Mouse (Mus musculus) limb, embryonic 11.5 days (tissue): ENCODE measurements around the gene Palb2. TPM values are rescaled to one million over a fixed set of nuclear protein-coding genes. Genes with fewer than 3 reads are reported as not detected.

Experiments used
- ATAC-seq: fragments of 200-750 bp; cut with Nextera tagmentation; 2 replicates; pipeline ENCODE4 v1.8.0; 2017; ENCODE audit warnings: low read depth; ENCODE audit not compliant: insufficient number of reproducible peaks, low FRiP score, low TSS enrichment
- DNase-seq: peaks from one replicate; pipeline ENCODE4 v3.0.0-alpha.2; 2015; ENCODE audit warnings: low spot score
- H3K27ac ChIP-seq: fragments of 300-500 bp; sonication (generic); replicated peaks from 2 replicates; pipeline ENCODE4 v1.5.1; 2014; ENCODE audit warnings: low read depth, mild to moderate bottlenecking, low read length
- H3K27me3 ChIP-seq: fragments of 300-500 bp; sonication (generic); 2 replicates; pipeline ENCODE4 v1.6.1; 2014; ENCODE audit warnings: mild to moderate bottlenecking, low read length, mixed read lengths; ENCODE audit not compliant: control insufficient read depth, insufficient read depth
- H3K36me3 ChIP-seq: fragments of 300-500 bp; sonication (generic); 2 replicates; pipeline ENCODE4 v1.6.1; 2014; ENCODE audit warnings: mild to moderate bottlenecking, low read length, moderate library complexity, mixed read lengths; ENCODE audit not compliant: control insufficient read depth, insufficient read depth
- H3K4me1 ChIP-seq: fragments of 300-500 bp; sonication (generic); 2 replicates; pipeline ENCODE4 v1.6.1; 2014; ENCODE audit warnings: low read length, mixed read lengths; ENCODE audit not compliant: control insufficient read depth, insufficient read depth
- H3K4me2 ChIP-seq: fragments of 300-500 bp; sonication (generic); 2 replicates; pipeline ENCODE4 v1.6.1; 2014; ENCODE audit warnings: low read depth, mild to moderate bottlenecking, moderate library complexity; ENCODE audit not compliant: severe bottlenecking
- H3K4me3 ChIP-seq: fragments of 300-500 bp; sonication (generic); 2 replicates; pipeline ENCODE4 v1.5.1; 2014; ENCODE audit warnings: low read depth, low read length
- H3K9ac ChIP-seq: fragments of 300-500 bp; sonication (generic); 2 replicates; pipeline ENCODE4 v1.6.1; 2014; ENCODE audit warnings: mild to moderate bottlenecking, low read length
- H3K9me3 ChIP-seq: fragments of 300-500 bp; sonication (generic); 2 replicates; pipeline ENCODE4 v1.6.1; 2016; ENCODE audit warnings: low read length; ENCODE audit not compliant: control insufficient read depth
- WGBS: fragments of 180-500 bp; shearing (Covaris S2); extraction: QIAGEN DNeasy Blood & Tissue Kit; methylation state at CpG from one replicate; pipeline ENCODE4 v1.1.7; 2014; 5-methylcytosine and 5-hydroxymethylcytosine counted together
- polyA plus RNA-seq: library from polyadenylated mRNA; unstranded; fragments of >200 nt; fragmentation: Nextera tagmentation; extraction: Ambion mirVana; gene quantifications from 2 replicates; pipeline ENCODE4 v1.2.1, GENCODE M21; 2014

Palb2 gene
- polyA plus RNA-seq = 24.9 and 25.0 TPM in 2 replicates

DNA sequence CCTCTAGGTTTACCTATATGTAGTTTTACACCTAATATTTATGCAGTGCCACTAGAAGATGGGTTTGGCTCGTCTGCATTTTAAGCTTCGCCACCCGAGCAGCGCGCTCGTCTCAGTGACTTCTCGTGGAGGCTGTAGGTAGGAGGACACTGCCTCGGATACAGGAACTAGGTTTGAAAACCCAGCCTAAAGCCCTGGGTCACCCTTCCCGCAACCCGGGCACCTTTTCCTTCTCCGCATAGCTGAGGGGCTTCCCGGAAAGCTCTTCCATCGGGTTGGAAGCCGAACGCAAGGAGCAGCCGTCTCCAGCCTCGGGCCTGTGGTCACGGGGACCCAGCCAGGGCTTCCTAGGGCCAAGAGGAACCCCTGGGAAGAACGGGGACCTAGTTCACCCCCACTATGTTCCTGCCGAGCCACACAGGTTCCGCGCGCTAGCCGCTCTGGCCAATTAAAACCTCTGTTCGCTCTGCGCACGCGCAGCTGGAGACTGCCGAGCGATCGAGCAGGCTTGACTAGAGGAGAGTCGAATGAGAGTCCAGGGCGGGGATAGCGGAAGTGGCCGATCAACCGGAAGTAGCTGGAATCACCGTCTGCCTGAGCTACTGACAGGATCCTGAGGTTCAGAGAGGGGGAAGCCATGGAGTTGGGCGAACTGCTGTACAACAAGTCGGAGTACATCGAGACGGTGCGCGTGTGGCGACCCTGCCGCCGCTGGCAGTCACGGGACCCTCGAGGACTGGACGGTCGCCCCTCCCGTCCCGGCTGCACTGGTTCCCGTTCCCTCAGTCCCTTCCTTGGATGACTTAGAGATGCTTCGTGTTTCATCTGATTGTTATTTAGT is at the start of gene Palb2, which contains the start of gene Dctn5:
TSS of gene Palb2 (minus strand) at position 489 of the 841 bp plus-strand sequence.
TSS of gene Dctn5 (plus strand) at position 545 of the 841 bp plus-strand sequence.
- Histone ChIP-seq H3K4me3 (peak within 1 kb of the TSS; percentile 81), H3K27me3 (no peaks in the 10 kb centered on the region), H3K36me3 (peaks cover 7% of the 10 kb centered on the region; the same call in 1 of the 2 replicates), H3K4me2 (peak within 1 kb of the TSS; percentile 57), H3K9ac (peak within 1 kb of the TSS; percentile 89), H3K9me3 (no peaks in the 10 kb centered on the region), H3K4me1 (no peaks in the 10 kb centered on the region), H3K27ac (no peak within 1 kb of the TSS)
- DNase-seq (peak; percentile 98), ATAC-seq (peak; percentile 93)
- under 1% methylated on average over 54 of the region's 54 CpGs for WGBS

DNA sequence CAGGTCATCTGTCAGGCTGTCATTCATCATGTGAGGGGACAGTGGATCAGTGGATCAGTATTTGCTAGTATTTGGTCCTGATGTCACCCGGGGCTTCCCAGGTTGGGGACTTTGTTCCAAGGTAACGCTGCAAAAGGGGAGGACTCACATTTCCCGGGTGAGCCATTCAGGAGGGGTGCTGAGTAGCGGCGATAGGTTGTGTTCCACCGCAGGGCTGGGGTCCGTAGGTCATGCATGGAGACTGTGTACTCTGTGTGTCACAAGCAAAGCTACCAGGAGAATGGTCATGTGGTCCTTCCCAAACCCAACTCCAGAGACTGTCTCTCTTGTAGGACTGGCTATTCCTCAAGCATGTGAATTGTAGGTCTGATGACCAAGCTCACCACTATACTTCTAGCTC is 47.9 kb upstream of the Palb2 start:
- ATAC-seq = no peak
- H3K4me1 ChIP-seq = no peaks in the 10 kb centered on the region

DNA sequence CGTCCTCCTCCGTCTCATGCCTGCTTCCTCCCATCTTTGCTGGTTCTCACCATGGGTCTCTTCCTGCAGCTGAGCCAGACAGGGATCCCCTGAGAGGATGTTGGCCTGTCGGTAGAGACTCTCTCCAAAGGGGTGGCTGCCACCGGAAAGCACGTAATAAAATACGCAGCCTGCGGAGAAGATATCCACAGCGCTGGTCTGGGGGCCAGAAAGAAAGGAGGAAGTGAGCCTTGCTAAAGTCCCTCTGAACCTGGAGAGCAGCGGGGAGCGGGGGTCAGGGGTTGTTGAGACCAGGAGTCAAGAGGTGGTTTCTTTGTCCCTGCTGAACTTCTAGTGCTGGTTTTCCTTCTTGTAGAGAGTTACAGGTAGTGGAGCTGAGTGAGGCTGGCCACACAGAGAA is 38.8 kb upstream of the Palb2 start:
- DNase-seq (no peak), ATAC-seq (no peak)
- Histone ChIP-seq H3K27me3 (no peaks in the 10 kb centered on the region), H3K4me1 (no peaks in the 10 kb centered on the region), H3K9me3 (no peaks in the 10 kb centered on the region), H3K4me3 (no peak overlapping the region), H3K9ac (no peak overlapping the region), H3K36me3 (peaks cover 35% of the 10 kb centered on the region), H3K27ac (no peak overlapping the region), H3K4me2 (no peak overlapping the region)
- 73% methylated on average over 10 of the region's 10 CpGs for WGBS

More for the DNA sequence above, 47.9 kb upstream of the Palb2 start:
- no peak overlapping the region for H3K4me2 ChIP-seq
- no peaks in the 10 kb centered on the region for H3K9me3 ChIP-seq
- H3K9ac ChIP-seq = no peak overlapping the region
- no peak overlapping the region for H3K27ac ChIP-seq
- DNase-seq = no peak
- WGBS = 90% methylated on average over 7 of the region's 7 CpGs
- H3K4me3 ChIP-seq = no peak overlapping the region
- H3K27me3 ChIP-seq = no peaks in the 10 kb centered on the region
- H3K36me3 ChIP-seq = no peaks in the 10 kb centered on the region

DNA sequence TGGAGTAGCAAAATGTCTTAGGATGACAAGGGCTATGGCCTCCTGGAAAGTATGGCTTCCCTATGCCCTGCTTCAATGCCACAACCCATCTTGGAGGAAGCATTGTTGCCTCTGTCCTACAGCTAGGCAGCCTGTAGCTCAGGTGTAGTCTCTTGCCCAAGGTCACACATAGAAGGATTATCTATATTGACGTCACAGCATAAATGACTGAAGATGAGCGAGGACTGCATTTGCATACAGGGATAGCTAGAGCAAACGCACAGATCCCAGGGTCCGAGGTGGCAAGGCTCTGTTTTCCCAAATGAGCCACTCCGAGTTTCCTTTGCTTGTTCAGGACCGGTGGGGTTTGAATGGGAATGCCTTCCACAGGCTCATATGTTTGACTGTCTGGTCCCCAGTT is 37.9 kb upstream of the Palb2 start:
- H3K4me3 ChIP-seq = no peak overlapping the region
- ATAC-seq = no peak
- no peak overlapping the region for H3K4me2 ChIP-seq
- H3K36me3 ChIP-seq = peaks cover 37% of the 10 kb centered on the region
- WGBS = 97% methylated on average over 6 of the region's 6 CpGs
- no peak for DNase-seq
- no peaks in the 10 kb centered on the region for H3K4me1 ChIP-seq
- H3K9me3 ChIP-seq = no peaks in the 10 kb centered on the region
- H3K9ac ChIP-seq = no peak overlapping the region
- H3K27ac ChIP-seq = no peak overlapping the region
- H3K27me3 ChIP-seq = no peaks in the 10 kb centered on the region

DNA sequence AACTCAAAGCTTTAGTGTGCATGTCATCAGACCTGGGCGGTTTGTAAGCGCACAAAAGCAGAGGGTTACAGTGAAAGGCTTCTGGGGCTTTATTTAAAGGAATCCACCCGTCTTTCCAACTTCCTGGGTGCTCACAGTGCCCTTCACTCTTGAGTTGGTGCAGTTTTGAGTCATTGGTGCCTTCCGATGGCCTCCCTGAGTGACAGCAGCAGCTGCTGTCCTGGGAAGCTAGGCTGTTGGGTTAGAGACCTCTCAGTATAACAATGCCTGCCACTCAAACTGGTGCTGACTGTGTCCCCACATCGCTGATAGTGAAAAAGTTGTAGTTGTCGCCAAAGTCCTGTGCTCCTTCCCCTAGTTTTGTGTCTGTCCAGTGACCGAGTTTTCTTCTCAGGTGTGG is 34.4 kb upstream of the Palb2 start:
- H3K4me1 ChIP-seq = no peaks in the 10 kb centered on the region
- no peak overlapping the region for H3K9ac ChIP-seq
- no peaks in the 10 kb centered on the region for H3K9me3 ChIP-seq
- H3K27ac ChIP-seq = no peak overlapping the region
- WGBS = 91% methylated on average over 7 of the region's 7 CpGs
- H3K36me3 ChIP-seq = peaks cover 50% of the 10 kb centered on the region
- H3K4me2 ChIP-seq = no peak overlapping the region
- DNase-seq (no peak), ATAC-seq (no peak)
- no peak overlapping the region for H3K4me3 ChIP-seq
- H3K27me3 ChIP-seq = no peaks in the 10 kb centered on the region

DNA sequence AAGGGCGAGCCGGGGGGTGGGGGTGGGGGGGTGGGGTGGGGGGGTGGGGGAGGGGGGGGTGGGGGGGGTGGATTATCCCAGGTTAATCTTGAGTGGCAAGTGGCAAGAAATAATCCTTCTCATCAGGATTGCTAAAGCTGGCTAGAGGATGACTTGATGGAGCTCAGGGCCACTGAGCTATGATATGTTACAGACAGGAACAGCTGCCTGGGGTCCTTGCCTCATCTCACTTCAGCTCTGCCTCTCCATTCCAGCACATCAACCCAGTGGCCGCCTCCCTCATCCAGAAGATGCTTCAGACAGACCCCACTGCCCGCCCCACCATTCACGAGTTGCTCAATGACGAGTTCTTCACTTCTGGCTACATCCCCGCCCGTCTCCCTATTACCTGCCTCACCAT is 31.0 kb upstream of the Palb2 start:
- Histone ChIP-seq H3K9ac (no peak overlapping the region), H3K36me3 (peaks cover 36% of the 10 kb centered on the region), H3K27ac (no peak overlapping the region), H3K27me3 (no peaks in the 10 kb centered on the region), H3K4me2 (no peak overlapping the region), H3K4me1 (peaks cover 9% of the 10 kb centered on the region; the same call in 1 of the 2 replicates), H3K9me3 (no peaks in the 10 kb centered on the region), H3K4me3 (no peak overlapping the region)
- DNase-seq (no peak), ATAC-seq (no peak)
- WGBS = 91% methylated on average over 6 of the region's 8 CpGs

DNA sequence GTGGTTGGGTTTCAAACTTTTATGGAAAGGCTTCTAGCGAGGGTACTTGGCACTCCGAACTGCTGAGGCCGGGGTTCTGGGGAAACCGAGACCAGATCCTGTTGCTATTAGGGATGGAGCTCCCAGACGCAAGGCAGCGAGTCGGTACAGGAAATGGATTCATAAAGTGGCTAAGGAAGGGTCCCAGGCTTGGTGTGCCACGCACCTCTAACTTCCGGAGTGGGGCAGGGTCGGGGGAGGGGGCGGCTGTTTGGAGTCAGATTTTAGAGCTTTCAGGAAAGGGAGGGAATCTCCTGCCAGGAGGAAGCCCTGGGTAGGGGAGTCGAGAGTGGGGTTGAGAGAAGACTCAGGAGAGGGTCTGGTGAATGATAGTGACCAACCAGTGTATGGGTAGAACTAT is 27.3 kb upstream of the Palb2 start:
- Histone ChIP-seq H3K9ac (peak overlapping the region; percentile 84), H3K27ac (peak overlapping the region; percentile 88), H3K4me2 (peak overlapping the region; percentile 86), H3K4me1 (peaks cover 17% of the 10 kb centered on the region), H3K9me3 (no peaks in the 10 kb centered on the region), H3K27me3 (no peaks in the 10 kb centered on the region), H3K4me3 (peak overlapping the region; percentile 84), H3K36me3 (peaks cover 15% of the 10 kb centered on the region)
- peak; percentile 53 for DNase-seq
- 0% methylated on average over 12 of the region's 12 CpGs for WGBS
- no peak for ATAC-seq

DNA sequence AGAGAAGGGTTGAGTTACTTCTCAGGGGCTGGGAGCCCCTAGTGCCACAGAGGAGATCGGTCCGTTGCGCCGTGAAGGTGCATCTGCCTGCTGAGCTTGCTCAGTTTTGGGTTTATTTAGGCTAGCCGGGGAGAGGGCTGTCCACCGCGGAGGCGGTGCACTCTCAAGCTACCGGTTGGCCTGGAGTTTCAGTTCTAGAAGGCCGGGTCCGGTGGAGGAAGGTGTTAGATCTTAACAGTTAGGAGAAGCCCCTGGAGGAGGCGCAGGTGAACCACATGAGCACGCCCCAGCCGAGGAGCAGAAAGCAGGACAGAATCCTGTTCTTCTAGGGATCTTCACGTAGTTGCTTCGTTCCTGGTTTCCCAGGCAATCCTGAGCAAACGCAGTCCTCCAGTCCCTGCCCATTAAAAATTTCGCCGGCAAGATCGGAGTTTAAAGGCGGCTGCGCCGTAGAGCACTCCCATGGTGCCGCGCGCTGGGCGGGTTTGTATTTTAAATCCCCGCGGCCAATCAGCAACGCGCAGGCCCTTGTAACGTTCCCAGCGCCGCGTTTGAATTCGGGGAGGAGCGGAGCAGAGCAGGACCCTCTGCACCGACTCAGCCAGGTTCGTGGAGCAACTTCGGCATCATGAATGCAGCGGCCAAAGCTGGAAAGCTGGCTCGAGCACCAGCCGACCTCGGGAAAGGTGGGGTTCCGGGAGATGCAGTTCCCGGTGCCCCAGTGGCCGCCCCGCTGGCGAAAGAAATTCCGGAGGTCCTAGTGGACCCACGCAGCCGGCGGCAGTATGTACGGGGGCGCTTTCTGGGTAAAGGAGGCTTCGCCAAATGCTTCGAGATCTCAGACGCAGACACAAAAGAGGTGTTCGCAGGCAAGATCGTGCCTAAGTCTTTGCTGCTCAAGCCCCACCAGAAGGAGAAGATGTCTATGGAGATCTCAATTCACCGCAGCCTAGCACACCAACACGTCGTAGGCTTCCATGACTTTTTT is 26.4 kb upstream of the Palb2 start, which contains the start of gene Plk1:
TSS of gene Plk1 (plus strand) at position 525 of the 988 bp plus-strand sequence.
- peaks cover 17% of the 10 kb centered on the region for H3K4me1 ChIP-seq
- H3K27me3 ChIP-seq = no peaks in the 10 kb centered on the region
- peaks cover 11% of the 10 kb centered on the region for H3K36me3 ChIP-seq
- peak; percentile 94 for DNase-seq
- peak within 1 kb of the TSS; percentile 84 for H3K4me3 ChIP-seq
- H3K27ac ChIP-seq = peak within 1 kb of the TSS; percentile 88
- peak within 1 kb of the TSS; percentile 86 for H3K4me2 ChIP-seq
- peak; percentile 87 for ATAC-seq
- WGBS = under 1% methylated on average over 63 of the region's 63 CpGs
- H3K9ac ChIP-seq = peak within 1 kb of the TSS; percentile 84
- no peaks in the 10 kb centered on the region for H3K9me3 ChIP-seq
